Mouse (Mus musculus) right cerebral cortex, postnatal 25 days (tissue): Measurements from ENCODE around the gene Obp2a.
"Not testable (repeated sequence)": the region's sequence is repeated elsewhere in the genome, so short reads cannot be mapped to it uniquely, and the experiment has no call there.

Experiments used
- DNase-seq: peaks from one replicate; pipeline ENCODE4 v3.0.0; 2022

Obp2a gene

GRCm38 (mm10) chr2:25711641-25712040 lies 11.8 kb downstream of the Obp2a start:
- DNase-seq, result not testable (repeated sequence)

- no peak for DNase-seq
Measured at GRCm38 (mm10) chr2:25717222-25717621, 17.4 kb downstream of the Obp2a start.

GRCm38 (mm10) chr2:25733199-25733930 lies 33.5 kb downstream of the Obp2a start:
- no peak for DNase-seq

GRCm38 (mm10) chr2:25736709-25737108 lies 36.9 kb downstream of the Obp2a start, which contains the start of gene Obp2b:
Gene Obp2b (plus strand): TSS chr2:25737009.
- DNase-seq, result not testable (repeated sequence)

GRCm38 (mm10) chr2:25741671-25742070 lies 41.8 kb downstream of the Obp2a start:
- DNase-seq, result no peak
